Mouse (Mus musculus): ENCODE results near the gene Otud5.

- no peak for TF ChIP-seq CTCF (IDR thresholded peaks at IDR 0.05; ENCODE audit: low read depth)
- TF ChIP-seq EP300 (IDR thresholded peaks at IDR 0.05; ENCODE audit: low read depth) = no peak
Observed at GRCm38 (mm10) chrX:7869826-7870225, 28.7 kb downstream of the Otud5 start.
